Mouse (Mus musculus) thymus, adult 18-20 months (tissue): ENCODE measurements around the gene Wdr62.
"Not testable (repeated sequence)": the region's sequence is repeated elsewhere in the genome, so short reads cannot be mapped to it uniquely, and the experiment has no call there.

Experiments used
- DNase-seq, 2 experiments: peaks; one replicate each; pipeline ENCODE4 v3.0.0; 2022; ENCODE audit warnings: mixed read lengths in 2 of 2

Gene Wdr62

GRCm38 (mm10) chr7:30251956-30252954 lies 28.0 kb downstream of the Wdr62 start:
- no peak for DNase-seq

DNA sequence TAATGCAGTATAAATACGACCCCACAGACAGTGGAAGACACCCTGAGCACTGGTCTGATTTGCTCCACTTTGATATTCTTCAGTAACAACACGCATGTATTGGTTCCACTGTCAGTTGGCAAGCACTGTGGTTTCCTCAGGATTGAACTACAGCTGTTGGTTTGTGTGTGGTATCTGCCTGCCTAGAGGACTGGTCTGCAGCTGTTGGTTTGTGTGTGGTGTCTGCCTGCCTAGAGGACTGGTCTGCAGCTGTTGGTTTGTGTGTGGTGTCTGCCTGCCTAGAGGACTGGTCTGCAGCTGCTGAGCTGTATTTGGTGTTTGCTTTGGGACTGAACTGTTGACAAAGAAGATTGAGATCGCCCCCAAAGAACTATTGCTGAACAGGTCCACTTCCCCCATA lies 42.8 kb downstream of the Wdr62 start:
- DNase-seq: not testable (repeated sequence)

DNA sequence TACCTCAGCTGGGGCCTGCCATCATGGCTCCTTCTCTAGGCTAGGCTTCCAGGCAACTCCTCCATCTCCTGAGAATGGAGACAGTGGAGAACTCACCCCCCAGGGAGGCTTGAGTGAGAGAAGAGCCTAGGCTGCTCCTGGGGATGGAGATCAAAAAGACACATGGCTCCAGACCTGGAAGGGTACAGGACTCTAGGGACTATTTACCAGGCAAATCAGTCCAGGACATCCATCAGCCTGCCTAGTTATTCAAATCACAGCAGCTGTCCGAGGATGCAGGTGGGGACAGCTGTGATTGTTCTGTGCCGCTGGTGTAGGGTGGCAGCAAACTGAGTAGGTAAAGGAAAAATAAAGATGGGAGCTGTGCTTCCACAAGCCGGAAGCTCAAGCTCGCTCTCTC lies 44.6 kb downstream of the Wdr62 start, which contains the start of gene Ovol3:
Gene Ovol3 (minus strand): TSS at position 101 of the 400 bp plus-strand sequence.
- DNase-seq: no peak

DNA sequence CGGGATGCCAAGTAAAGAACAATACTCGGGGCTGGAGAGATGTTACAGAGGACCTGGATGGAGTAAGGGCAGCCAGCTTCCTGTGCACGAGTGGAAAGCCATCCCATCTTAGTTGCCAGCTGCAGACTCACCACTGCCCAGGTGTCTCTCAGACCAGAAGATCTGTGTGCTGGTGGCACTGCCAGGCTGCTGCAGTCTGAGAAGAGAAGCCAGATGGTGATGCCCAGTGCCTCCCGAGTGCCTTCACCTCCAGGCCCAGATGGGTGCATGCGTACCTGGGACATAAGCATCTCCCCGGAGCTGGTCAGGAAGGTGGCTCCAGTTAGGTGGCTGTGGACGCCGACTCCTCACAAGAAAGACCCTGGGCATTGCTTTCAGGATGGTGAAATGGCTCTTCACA lies 45.1 kb downstream of the Wdr62 start:
- DNase-seq: no peak

- no peak for DNase-seq
Observed at GRCm38 (mm10) chr7:30234276-30234858, 45.9 kb downstream of the Wdr62 start.

- DNase-seq: no peak
Observed at GRCm38 (mm10) chr7:30233387-30233786, 46.8 kb downstream of the Wdr62 start.

DNA sequence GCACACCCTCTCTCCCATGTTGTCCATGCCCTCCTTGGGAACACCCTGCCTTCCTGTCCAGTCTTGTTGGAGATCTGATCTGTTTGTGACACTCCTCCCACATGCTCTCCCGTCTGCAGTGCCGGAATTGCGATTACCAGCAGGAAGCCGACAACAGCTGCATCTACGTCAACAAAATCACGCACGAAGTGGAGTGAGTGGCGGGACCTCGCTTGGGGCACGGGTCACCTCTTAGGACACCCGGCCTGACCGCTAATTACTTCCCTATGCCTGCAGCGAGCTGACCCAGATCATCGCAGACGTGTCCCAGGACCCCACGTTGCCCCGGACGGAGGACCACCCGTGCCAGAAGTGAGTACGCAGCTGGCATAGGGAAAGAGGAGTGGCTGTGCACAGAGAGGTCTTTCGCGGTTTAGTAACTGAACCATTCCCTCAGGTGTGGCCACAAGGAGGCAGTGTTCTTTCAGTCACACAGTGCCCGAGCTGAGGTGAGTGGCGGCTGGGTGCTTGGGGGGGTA lies 47.5 kb downstream of the Wdr62 start:
- peak in 1 of 2 experiments; percentile 50 for DNase-seq

GRCm38 (mm10) chr7:30231669-30232454 lies 48.4 kb downstream of the Wdr62 start, which contains the start of the genes Polr2i and Tbcb:
Polr2i (plus strand) TSS chr7:30231948.
Tbcb (minus strand) TSS chr7:30232272.
- peak; percentile 90 to 95 for DNase-seq

DNA sequence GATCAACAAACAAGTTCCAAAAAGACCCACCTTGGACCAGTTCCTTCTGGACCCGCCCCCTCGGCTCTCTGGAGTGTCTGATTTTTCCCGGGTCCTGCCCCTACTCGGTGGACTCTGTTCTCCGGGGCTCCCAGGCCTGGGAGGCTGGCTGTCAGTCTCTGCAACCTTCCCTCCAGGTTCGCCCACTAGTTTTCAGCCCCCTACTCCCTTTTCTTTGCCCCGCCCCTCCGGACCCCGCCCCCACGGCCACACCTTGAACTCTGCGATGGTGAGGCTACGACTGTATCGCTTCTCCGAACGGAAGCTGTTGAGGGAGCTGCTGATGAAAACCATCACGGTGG lies 48.9 kb downstream of the Wdr62 start:
- DNase-seq: no peak

DNA sequence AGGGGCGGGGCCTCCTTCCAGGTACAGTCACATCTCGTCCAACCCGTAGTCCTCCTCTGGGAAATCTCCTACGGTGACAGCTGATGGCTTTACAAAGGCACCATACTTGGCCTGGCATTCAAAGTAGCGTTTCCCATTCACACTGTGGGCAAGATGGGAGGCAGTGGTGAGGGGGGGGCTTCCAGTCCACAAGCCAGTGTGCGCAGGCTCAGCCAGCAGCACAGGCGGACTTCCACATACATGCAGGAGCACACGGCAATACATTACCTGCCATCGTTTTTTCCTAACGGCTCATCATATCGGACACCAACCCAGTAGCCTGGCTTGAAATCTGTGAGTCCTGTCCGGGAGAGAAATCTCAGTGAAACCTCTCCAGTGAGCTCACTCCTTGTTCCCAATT lies 56.0 kb downstream of the Wdr62 start:
- no peak for DNase-seq

GRCm38 (mm10) chr7:30222205-30222604 lies 58.0 kb downstream of the Wdr62 start:
- no peak for DNase-seq

GRCm38 (mm10) chr7:30221433-30221832 lies 58.8 kb downstream of the Wdr62 start:
- DNase-seq: no peak

DNA sequence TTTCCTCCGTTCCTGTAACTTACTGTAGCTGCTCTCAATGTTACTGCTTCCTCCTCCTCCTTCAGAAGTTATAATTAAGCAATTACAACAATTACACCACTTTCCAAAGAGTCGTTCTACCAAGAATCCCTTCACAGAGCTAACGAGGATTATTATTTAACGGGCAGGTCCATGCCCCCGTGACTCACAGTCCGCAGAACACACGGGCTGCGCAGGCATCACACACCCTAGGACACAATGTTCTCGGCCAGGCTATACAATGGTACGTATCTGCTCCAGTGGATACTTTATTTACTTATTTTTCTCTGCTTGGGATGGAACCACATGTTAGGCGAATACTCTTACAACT lies 60.2 kb downstream of the Wdr62 start:
- no peak for DNase-seq

GRCm38 (mm10) chr7:30219293-30220007 lies 60.8 kb downstream of the Wdr62 start:
- DNase-seq: peak in 1 of 2 experiments; percentile 43

- DNase-seq: no peak
Observed at GRCm38 (mm10) chr7:30217277-30217676, 62.9 kb downstream of the Wdr62 start.

DNA sequence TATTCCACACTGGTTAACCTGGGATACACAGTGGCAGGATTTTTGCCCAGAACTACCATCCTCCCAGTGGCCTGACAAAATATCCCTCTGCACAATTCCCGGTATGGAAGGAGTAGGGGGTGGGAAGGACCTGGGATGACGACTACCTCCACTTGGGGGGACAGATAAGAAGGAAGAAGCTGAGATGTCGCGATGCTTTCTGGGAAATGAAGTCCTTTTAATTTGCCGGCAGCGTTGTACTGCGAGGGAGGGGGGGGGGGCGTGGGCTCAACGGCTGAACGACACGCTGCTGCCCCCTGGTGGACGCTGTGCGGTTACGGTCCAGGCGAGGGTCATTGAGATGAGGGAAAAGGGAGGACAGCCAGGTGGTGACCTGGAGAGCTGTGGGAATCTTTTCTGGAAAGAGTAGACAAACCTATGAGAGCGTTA lies 63.5 kb downstream of the Wdr62 start:
- no peak for DNase-seq

DNA sequence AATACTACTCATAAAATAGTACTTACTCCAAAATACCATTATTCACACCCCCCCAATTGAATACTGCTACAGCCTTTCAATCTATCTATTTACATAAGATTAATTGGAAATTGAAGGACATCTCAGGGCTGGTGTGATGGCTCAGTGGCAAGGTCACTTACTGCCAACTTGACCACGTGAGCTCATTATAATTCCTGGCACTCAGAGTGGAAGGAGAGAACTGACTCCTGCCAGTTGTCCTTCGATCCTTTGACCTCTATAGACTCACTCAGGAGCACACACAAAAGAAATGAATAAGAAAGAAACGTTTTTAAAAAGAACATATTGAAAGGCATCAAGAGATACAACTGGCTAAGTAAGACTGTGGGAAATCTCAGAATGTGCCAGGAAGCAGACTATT lies 64.3 kb downstream of the Wdr62 start:
- no peak for DNase-seq

DNA sequence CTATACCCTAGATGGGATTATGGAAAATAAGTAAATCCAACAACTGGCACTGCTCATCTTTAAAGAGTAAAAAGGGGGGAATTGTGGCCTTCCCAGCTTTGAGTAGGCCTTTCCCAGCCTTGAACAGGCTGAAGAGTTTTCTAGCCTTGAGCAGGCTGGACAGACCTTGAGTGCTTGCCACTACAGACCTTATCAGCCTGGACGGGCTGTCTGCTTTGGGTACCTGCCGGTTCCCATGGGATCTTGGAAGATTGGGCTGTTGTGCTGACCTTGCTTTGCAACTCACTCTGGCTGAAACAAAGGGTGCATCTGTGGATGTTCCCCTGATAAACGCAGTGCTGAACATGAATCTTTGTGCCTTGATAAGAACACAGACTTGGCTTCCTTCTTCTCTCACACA lies 66.3 kb downstream of the Wdr62 start:
- DNase-seq: no peak

DNA sequence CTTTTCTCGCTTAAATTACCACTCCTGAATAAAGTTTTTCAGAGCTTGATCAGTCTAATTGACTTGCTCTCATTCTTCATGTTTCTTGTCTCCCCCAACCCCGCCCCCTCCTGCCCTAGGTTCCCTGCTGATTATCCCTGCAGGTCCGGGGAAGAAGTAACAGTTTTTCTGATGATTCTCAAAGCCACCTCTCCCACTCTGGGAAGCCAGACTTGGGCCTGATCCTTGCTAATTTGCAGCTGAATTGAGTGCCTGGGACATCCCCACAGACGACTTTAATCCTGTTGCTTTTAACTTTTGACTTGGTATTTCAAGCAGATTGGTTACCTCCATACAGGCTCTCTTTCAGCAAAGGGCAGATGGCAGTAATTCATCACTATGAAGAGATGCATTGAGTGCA lies 69.2 kb downstream of the Wdr62 start:
- DNase-seq: no peak

DNA sequence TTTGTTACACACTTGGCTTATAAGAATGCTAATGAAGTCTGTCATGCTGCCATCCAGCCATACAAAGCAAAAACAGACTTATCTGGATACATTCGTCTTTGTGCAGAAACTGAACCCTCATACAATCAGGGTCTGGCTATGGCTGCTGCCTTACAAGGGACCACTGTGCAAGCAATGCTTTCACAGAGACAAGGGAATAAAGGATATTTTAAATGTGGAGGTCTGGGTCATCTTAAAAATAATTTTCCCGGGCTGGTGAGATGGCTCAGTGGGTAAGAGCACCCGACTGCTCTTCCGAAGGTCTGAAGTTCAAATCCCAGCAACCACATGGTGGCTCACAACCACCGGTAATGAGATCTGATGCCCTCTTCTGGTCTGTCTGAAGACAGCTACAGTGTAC lies 73.9 kb downstream of the Wdr62 start:
- not testable (repeated sequence) for DNase-seq

DNA sequence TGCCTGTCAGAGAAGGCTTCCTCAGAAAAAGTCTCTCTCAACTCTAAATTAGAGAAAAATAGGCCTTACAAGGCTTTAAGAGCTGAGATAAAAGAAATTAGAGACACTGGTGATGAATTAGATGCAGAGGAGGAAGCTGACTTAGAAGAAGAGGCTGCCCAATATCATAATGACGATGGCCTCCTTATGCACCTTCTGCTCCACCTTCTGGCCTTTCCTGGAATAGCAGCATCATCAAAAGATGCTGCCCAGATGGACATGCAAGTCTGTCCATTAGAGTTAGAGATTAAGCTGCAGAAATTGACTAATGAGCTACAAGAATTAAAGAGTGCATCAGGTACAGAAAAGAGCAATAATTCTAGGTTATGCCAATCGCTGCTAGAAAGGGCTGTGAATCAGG lies 74.8 kb downstream of the Wdr62 start:
- no peak for DNase-seq

GRCm38 (mm10) chr7:30204380-30204779 lies 75.8 kb downstream of the Wdr62 start:
- DNase-seq: no peak
